Mouse (Mus musculus): Measurements from ENCODE around the gene Amd1. TPM values are rescaled to one million over a fixed set of nuclear protein-coding genes. Genes with fewer than 3 reads are reported as not detected.
A peak's percentile ranks its signal among the peaks of the same experiment; 100 is the strongest.

Amd1 gene
- total RNA-seq, 2 experiments from 2014 or later = 94.9 to 998 TPM

GRCm38 (mm10) chr10:40330262-40330661 lies 28.3 kb upstream of the Amd1 start:
- peak; percentile 21; the same call in 1 of the 2 replicates for TF ChIP-seq CTCF (IDR thresholded peaks at IDR 0.05)
- DNase-seq = no peak
- intact Hi-C loops (cut with DNase I) = no loop called here
- Histone ChIP-seq H3K27ac (no peak overlapping the region), H3K4me3 (no peak overlapping the region)

GRCm38 (mm10) chr10:40328004-40328551 lies 26.1 kb upstream of the Amd1 start:
- DNase-seq = peak; percentile 82
- intact Hi-C loops (cut with DNase I) = no loop called here

GRCm38 (mm10) chr10:40320306-40320705 lies 18.3 kb upstream of the Amd1 start:
- no peak overlapping the region for H3K27ac ChIP-seq
- intact Hi-C loops (cut with DNase I) = no loop called here
- no peak for DNase-seq
- TF ChIP-seq CTCF (IDR thresholded peaks at IDR 0.05) = no peak
- no peak overlapping the region for H3K4me3 ChIP-seq

More at GRCm38 (mm10) chr10:40328004-40328551, 26.1 kb upstream of the Amd1 start:
- Histone ChIP-seq H3K27ac (peak overlapping the region; percentile 82), H3K4me3 (no peak overlapping the region)
- TF ChIP-seq CTCF (IDR thresholded peaks at IDR 0.05) = no peak

GRCm38 (mm10) chr10:40316841-40317585 lies 15.0 kb upstream of the Amd1 start:
- H3K27ac ChIP-seq = no peak overlapping the region
- no peak for TF ChIP-seq CTCF (IDR thresholded peaks at IDR 0.05)
- H3K4me3 ChIP-seq = no peak overlapping the region
- intact Hi-C loops (cut with DNase I) = no loop called here
- no peak for DNase-seq

GRCm38 (mm10) chr10:40312781-40313180 lies 10.8 kb upstream of the Amd1 start:
- intact Hi-C loops (cut with DNase I) = no loop called here
- TF ChIP-seq CTCF (IDR thresholded peaks at IDR 0.05) = no peak
- DNase-seq = peak; percentile 56
- 0 out of 2 replicates have a peak overlapping the region, but pooled peaks have one; percentile 24 for H3K27ac ChIP-seq
- no peak overlapping the region for H3K4me3 ChIP-seq

GRCm38 (mm10) chr10:40309884-40310635 lies 8.1 kb upstream of the Amd1 start:
- no peak for TF ChIP-seq CTCF (IDR thresholded peaks at IDR 0.05)
- intact Hi-C loops (cut with DNase I) = no loop called here
- Histone ChIP-seq H3K27ac (no peak overlapping the region), H3K4me3 (no peak overlapping the region)
- peak; percentile 35 for DNase-seq

GRCm38 (mm10) chr10:40307826-40308583 lies 6.0 kb upstream of the Amd1 start:
- DNase-seq = no peak
- intact Hi-C loops (cut with DNase I) = no loop called here
- Histone ChIP-seq H3K4me3 (no peak overlapping the region), H3K27ac (no peak overlapping the region)
- no peak for TF ChIP-seq CTCF (IDR thresholded peaks at IDR 0.05)

- TF ChIP-seq CTCF (IDR thresholded peaks at IDR 0.05) = peak; percentile 10; the same call in 1 of the 2 replicates
- Histone ChIP-seq H3K27ac (no peak overlapping the region), H3K4me3 (no peak overlapping the region)
- intact Hi-C loops (cut with DNase I) = no loop called here
- no peak for DNase-seq
These were observed 4.0 kb upstream of the Amd1 start for GRCm38 (mm10) chr10:40305989-40306388.

GRCm38 (mm10) chr10:40301181-40302075 lies 558 bp downstream of the Amd1 start:
- peak; percentile 63 for DNase-seq
- peak; percentile 5; the same call in 1 of the 2 replicates for TF ChIP-seq CTCF (IDR thresholded peaks at IDR 0.05)
- H3K27ac ChIP-seq = peak overlapping the region; percentile 95
- intact Hi-C loops (cut with DNase I) = loop anchor here (2.0 to 5.0 kb wide), 3 partner anchors 43 to 221 kb away; partner anchors contain the start of gene Gtf3c6
- peak overlapping the region; percentile 71 for H3K4me3 ChIP-seq

- DNase-seq = peak; percentile 89
- Histone ChIP-seq H3K4me3 (peak overlapping the region; percentile 71), H3K27ac (peak overlapping the region; percentile 87)
- TF ChIP-seq CTCF (IDR thresholded peaks at IDR 0.05) = no peak
- intact Hi-C loops (cut with DNase I) = loop anchor here (2.0 to 5.0 kb wide), 2 partner anchors 42 to 222 kb away; partner anchors contain the start of gene Gtf3c6
These were observed 1.3 kb downstream of the Amd1 start for GRCm38 (mm10) chr10:40300648-40301171.

- DNase-seq = no peak
- intact Hi-C loops (cut with DNase I) = no loop called here
- no peak for TF ChIP-seq CTCF (IDR thresholded peaks at IDR 0.05)
- H3K4me3 ChIP-seq = no peak overlapping the region
- H3K27ac ChIP-seq = no peak overlapping the region
These were observed 9.3 kb downstream of the Amd1 start for GRCm38 (mm10) chr10:40292640-40293039.

Data from gastrocnemius, adult 2 months (tissue).